Mouse (Mus musculus) cerebellum, adult 18-20 months (tissue): Measurements from ENCODE around the gene Triml2.

Source experiments
- DNase-seq, 2 experiments: peaks; one replicate each; pipeline ENCODE4 v3.0.0; 2021

The Triml2 gene

DNA sequence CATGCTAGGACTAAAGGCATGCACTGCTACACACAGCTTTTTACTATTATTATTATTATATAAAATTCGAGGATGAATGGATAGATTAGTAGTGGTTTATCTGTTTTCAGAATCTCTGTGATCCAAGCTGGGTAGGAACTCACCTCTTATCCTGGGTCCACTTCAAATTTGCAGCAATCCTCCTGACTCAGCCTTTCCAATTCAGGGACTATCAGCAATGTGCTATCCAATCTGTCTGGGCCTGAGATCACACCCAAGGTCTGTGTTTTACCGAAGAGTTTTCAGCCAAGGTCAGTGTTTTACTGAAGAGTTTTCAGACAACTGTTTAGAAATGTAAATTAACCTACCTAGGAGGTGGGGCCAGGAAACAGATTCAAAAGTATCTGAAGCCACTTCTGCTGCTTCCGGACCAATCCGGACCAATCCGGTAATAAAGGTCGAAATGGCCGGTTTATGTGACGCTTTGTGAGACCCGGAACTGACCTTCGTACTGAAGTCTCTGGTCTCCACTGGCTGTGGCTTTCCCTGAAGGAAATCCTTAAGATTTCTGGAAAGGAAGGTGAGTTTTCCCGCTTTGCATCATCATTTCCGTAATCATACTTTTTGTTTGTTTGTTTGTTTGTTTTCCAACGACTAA, at the start of gene Triml2:
Gene Triml2 (plus strand): TSS at position 488 of the 637 bp plus-strand sequence.
- no peak for DNase-seq

DNA sequence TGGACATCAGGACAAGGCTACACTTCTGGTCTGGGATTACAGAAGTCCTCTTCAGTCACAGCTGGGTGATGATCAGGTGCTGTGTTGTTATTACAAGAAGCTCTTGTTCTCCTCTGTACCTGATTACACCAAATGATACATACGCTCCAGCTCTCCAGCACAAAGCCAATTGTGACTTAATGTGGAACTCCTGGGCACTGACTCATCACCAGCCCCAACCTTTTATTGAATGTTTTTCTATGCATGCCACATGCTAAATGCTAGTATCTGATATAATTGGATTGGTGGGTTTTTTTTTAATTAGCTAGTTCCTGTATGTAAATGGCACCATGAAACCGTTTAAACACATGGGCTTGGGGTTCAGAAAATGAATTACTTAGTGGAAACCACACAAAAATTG, 39.0 kb upstream of the Triml2 start, which contains the start of gene Triml1:
Gene Triml1 (minus strand): TSS at position 101 of the 400 bp plus-strand sequence.
- DNase-seq, result no peak

GRCm38 (mm10) chr8:43149307-43149706, 31.0 kb upstream of the Triml2 start:
- DNase-seq, result no peak

- DNase-seq, result no peak
These were observed 17.1 kb upstream of the Triml2 start for GRCm38 (mm10) chr8:43163255-43163654.

DNA sequence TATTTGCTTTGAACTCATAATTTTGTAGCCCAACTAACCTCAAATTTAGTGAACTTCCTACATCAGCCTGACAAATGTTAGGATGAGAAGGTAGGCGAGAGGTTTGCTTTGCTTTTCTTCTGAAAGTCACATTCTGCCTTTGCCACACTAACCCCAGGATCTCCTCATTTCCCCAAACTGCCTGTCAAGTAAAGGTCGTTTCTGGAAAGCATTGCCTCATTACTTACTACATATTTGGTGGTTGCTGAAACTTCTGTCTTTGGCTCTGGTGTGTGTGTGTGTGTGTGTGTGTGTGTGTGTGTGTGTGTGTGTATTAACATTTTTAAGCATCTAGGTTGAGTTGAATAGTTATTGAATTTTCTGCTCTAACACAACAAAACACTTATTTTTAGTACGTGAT, 15.9 kb upstream of the Triml2 start:
- no peak for DNase-seq

DNA sequence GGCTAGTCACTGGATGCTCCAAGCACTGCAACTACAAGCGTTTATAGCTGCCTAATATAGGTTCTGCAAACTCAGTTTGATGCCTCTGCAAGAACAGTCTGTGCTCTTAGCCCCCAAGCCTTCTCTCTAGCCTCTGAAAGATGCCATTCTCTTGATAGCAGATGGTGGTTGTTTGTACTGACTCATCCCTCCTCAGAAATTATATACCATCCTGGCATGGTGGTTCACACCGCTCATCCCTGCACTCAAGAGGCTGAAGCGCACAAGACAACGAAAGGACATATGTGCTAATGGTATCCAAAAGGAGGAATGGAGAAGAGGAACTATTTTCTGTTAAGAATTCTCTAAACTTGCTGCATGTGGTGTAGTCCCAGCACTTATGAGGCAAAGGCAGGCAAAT, 12.3 kb upstream of the Triml2 start:
- DNase-seq, result no peak

DNA sequence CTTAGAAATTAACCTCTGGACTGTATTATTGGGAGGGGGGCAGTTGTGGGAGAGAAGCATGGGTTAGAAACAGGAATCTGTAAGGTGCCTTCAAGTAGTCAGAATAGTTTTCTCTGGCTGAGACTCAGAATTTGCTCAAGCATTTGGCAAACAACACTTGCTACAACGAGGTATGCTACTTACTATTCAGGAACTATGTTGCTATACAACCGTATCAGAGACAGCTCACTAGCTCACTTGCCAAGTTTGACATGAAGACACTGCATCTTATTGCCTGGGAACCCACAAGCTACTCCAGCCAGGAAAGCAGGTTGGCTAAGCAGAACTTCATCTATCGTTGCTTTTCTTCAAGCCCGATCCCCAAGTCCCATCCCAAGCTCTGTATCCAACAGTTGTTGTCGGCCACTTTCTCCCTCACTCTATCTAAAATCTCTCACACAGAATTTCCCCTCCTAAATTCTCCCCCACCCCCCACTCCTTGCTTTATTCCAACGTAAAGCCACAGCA, 11.0 kb upstream of the Triml2 start:
- no peak for DNase-seq

- no peak for DNase-seq
These were observed 3.4 kb upstream of the Triml2 start for GRCm38 (mm10) chr8:43176766-43177486.

- DNase-seq, result no peak
These were observed 2.1 kb upstream of the Triml2 start for GRCm38 (mm10) chr8:43178263-43178662.

- no peak for DNase-seq
These were observed 1.2 kb upstream of the Triml2 start for GRCm38 (mm10) chr8:43179189-43179588.

DNA sequence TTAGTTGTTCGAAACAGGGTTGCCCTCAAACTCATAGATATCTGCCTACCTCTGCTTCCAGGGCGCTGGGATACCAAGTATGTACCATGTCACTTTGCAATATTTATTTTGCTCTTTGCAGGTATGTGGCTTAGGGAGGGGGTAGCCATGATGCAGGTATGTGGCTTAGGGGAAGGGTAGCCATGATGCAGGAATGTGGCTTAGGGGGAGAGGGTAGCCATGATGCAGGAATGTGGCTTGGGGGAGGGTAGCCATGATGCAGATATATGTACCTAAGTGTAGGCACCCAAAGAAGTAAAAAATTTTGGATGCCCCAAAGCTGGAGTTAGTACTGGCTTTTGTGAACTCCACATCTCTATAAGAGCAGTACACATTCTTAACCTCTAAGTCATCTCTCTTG, 1.9 kb downstream of the Triml2 start:
- no peak for DNase-seq

DNA sequence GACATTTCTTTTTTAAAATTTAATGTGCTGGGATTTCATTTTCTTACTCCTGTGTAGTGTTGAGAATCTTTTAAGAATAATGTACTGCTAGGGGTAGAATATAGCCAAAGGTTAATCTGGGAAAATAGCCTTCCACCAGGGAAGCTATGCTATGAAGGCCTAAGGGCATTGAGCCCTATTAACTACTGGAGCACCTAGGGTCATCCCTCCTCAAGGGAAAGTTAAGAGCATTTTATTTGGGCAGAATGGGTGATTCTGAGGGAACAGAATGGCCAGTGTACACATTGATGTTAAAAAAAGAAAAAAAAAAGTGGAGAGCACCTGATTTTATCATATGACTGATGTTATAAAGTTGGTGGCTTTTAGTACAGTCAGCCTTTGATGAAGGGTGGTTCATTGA, 35.2 kb downstream of the Triml2 start:
- DNase-seq, result no peak

GRCm38 (mm10) chr8:43243326-43243725, 63.0 kb downstream of the Triml2 start:
- DNase-seq, result no peak
